Mouse (Mus musculus) myocyte (in vitro differentiated cells): ENCODE measurements around the gene Irx6.

Experiments used
- CEBPB ChIP-seq: IDR thresholded peaks from 2 replicates; pipeline ENCODE4 v1.6.1; 2011; ENCODE audit warnings: mild to moderate bottlenecking, moderate library complexity; ENCODE audit not compliant: poor library complexity, insufficient read depth, severe bottlenecking
- E2F4 ChIP-seq: IDR thresholded peaks from one replicate; pipeline ENCODE4 v1.6.1; 2011; ENCODE audit warnings: mild to moderate bottlenecking, control low read depth, moderate library complexity; ENCODE audit not compliant: insufficient read depth
- MAX ChIP-seq: IDR thresholded peaks from one replicate; pipeline ENCODE4 v1.6.1; 2011; ENCODE audit warnings: low read depth, mild to moderate bottlenecking, control low read depth
- MYOD1 ChIP-seq, 3 experiments: IDR thresholded peaks; one replicate each; pipeline ENCODE4 v1.6.1; 2011; ENCODE audit warnings: control low read depth in 2 of 3, low read depth in 2 of 3, mild to moderate bottlenecking in 2 of 3, moderate library complexity in 1 of 3; ENCODE audit not compliant: insufficient read length in 2 of 3, control insufficient read depth in 1 of 3
- MYOG ChIP-seq, 3 experiments: IDR thresholded peaks; one replicate each; pipeline ENCODE4 v1.6.1; 2011; ENCODE audit warnings: control low read depth in 2 of 3, low read depth in 2 of 3, mild to moderate bottlenecking in 2 of 3; ENCODE audit not compliant: insufficient read length in 2 of 3, control insufficient read depth in 1 of 3, insufficient read depth in 1 of 3
- POLR2A ChIP-seq: IDR thresholded peaks from one replicate; pipeline ENCODE4 v1.6.1; 2011; ENCODE audit warnings: low read depth, mild to moderate bottlenecking, control low read depth, moderate library complexity; ENCODE audit not compliant: insufficient read length
- POLR2AphosphoS2 ChIP-seq: IDR thresholded peaks from one replicate; pipeline ENCODE4 v1.6.1; 2011; ENCODE audit warnings: low read depth, control low read depth; ENCODE audit not compliant: insufficient read length

GRCm38 (mm10) chr8:92717418-92717817 lies 43.3 kb downstream of the Irx6 start:
- TF ChIP-seq POLR2A (no peak), MYOD1 (IDR thresholded peaks at IDR 0.05; ENCODE audit: control insufficient read depth in 1 of 3, insufficient read length in 2 of 3, low read depth in 2 of 3) (no peak), MYOG (IDR thresholded peaks at IDR 0.05; ENCODE audit: control insufficient read depth in 1 of 3, insufficient read depth in 1 of 3, insufficient read length in 2 of 3, low read depth in 2 of 3) (no peak), CEBPB (no peak), MAX (no peak), E2F4 (no peak), POLR2AphosphoS2 (no peak)
